Mouse (Mus musculus): ENCODE measurements at regions not wholly inside any gene's neighbourhood (a gene's known extent, or its start where the extent isn't known, plus 50 kb on each side); places are given as distances from the start of the nearest gene placed in this dataset.

DNA sequence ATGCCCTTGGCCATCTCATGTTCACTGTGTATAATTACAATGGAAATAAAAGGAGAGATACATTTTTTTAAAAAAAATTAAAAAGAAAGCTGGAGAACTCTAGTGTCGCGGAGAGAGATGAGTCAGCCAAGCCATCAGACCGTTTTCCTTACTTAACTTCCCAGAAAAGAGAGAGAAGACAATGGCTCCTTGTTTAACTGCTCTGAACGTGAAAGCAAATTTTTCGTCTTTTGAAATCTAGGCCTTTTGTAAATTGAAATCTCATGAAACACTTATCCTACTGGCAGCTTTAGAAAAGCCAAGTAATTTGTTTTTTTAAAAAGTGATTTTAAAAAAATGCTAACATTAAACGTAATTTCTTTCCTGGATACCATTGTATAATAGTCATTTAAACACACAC, 89.7 kb upstream of the Runx1 start:
- Histone ChIP-seq H3K9ac (no peak overlapping the region), H3K27me3 (no peaks in the 10 kb centered on the region), H3K4me1 (no peaks in the 10 kb centered on the region), H3K36me3 (replicated peaks) (no peaks in the 10 kb centered on the region), H3K4me2 (no peak overlapping the region), H3K9me3 (no peaks in the 10 kb centered on the region), H3K27ac (no peak overlapping the region), H3K4me3 (replicated peaks) (no peak overlapping the region)
- ATAC-seq (ENCODE audit: low FRiP score): no peak
- WGBS: 60% methylated on average over 6 of the region's 6 CpGs

DNA sequence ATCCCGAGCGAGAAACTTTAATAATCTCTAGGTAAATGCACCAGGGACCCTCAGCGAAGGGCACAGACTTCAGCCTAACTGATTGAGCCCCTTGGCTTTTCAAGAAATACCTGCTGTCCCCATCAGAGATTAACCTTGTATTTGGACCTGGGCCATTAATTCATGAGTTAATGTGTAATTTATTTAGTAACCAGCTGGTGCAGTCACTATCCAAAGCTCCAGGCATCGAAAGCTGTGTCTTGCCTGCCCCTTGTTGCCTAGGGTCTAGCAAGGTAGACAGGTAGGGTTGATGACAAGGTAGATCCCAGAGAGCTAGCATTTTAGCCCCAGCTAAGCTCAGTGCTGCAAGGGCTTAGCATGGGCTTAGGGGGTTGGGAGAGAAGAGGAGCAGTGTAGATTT, 80.9 kb upstream of the Runx1 start:
- Histone ChIP-seq H3K4me3 (replicated peaks) (no peak overlapping the region), H3K9ac (no peak overlapping the region), H3K4me2 (no peak overlapping the region), H3K27me3 (no peaks in the 10 kb centered on the region), H3K36me3 (replicated peaks) (no peaks in the 10 kb centered on the region), H3K4me1 (peaks cover 7% of the 10 kb centered on the region; the same call in 1 of the 2 replicates), H3K27ac (no peak overlapping the region), H3K9me3 (no peaks in the 10 kb centered on the region)
- 88% methylated on average over 4 of the region's 4 CpGs for WGBS
- ATAC-seq (ENCODE audit: low FRiP score): no peak

DNA sequence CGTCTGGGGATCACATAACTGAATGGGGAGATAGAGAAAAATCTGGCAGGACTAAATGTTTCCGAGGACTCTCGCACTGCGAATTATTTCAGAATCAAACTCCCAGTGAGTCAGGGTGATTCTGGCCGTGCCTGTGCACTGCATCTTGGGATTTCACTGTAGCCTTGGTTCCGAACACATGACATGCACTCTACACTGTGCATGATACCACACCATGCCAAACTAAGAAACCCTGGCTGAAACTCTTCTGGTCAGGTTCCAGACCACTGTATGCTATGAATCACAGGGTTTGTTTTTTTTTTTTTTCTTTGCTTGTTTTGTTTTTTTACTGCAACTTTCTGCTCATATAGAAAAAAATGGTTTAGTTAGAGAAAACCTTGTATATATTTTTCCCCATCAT, 79.7 kb upstream of the Runx1 start:
- no peaks in the 10 kb centered on the region for H3K9me3 ChIP-seq
- no peak overlapping the region for H3K9ac ChIP-seq
- no peak overlapping the region for H3K4me3 ChIP-seq (replicated peaks)
- peaks cover 7% of the 10 kb centered on the region; the same call in 1 of the 2 replicates for H3K4me1 ChIP-seq
- H3K27ac ChIP-seq: no peak overlapping the region
- H3K4me2 ChIP-seq: no peak overlapping the region
- no peaks in the 10 kb centered on the region for H3K27me3 ChIP-seq
- ATAC-seq (ENCODE audit: low FRiP score): no peak
- no peaks in the 10 kb centered on the region for H3K36me3 ChIP-seq (replicated peaks)
- 94% methylated on average over 6 of the region's 6 CpGs for WGBS

DNA sequence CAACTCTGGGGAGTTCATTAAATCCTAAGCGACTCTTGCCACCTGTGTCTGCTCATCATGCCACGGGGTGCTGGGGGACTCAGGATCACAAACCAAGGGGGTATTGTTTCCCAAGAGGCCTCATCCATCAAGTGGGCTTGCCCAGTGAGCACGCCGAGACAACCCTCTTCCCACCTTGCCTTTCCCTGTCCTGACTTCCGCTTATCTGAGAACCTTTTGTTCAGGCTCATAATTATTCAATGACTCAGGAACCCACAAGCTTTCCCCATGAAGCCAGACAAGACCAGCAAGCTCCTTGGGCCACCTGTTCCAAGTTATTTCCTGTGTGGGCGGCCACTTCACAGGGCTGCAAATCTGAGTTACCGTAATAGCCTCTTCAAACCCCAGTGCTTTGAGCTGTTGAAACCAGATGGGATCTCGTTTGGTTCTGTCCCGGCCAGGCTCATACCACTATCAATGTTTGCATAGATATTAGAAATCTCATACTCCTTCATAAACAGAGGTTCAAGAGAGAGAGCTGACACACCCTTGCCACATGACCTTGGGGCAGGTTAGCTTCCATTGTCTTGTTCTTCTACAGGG, 78.0 kb upstream of the Runx1 start:
- H3K9ac ChIP-seq: no peak overlapping the region
- H3K4me1 ChIP-seq: peaks cover 7% of the 10 kb centered on the region; the same call in 1 of the 2 replicates
- no peak for ATAC-seq (ENCODE audit: low FRiP score)
- H3K4me2 ChIP-seq: no peak overlapping the region
- H3K4me3 ChIP-seq (replicated peaks): no peak overlapping the region
- 88% methylated on average over 9 of the region's 9 CpGs for WGBS
- H3K9me3 ChIP-seq: no peaks in the 10 kb centered on the region
- H3K36me3 ChIP-seq (replicated peaks): no peaks in the 10 kb centered on the region
- no peaks in the 10 kb centered on the region for H3K27me3 ChIP-seq
- H3K27ac ChIP-seq: no peak overlapping the region

DNA sequence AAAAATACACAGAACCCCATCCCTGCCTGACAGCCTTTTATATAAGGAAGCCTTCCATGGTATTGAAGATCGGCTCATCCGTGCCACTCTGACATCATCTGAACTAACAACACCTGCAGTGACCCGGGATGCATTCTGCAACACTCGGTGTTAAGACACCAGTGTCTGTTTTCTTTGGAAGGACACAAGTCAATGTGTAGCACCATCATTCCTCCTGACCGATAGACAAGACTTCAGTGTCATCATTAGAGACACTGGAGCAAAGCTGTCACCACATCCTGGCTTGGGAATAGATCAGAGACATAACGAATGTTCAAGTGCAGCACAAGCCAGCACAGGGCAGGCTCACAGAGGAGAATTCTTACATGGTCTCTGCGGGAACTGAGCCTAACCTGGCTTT, 77.5 kb upstream of the Runx1 start:
- peaks cover 7% of the 10 kb centered on the region; the same call in 1 of the 2 replicates for H3K4me1 ChIP-seq
- no peaks in the 10 kb centered on the region for H3K9me3 ChIP-seq
- no peak overlapping the region for H3K9ac ChIP-seq
- no peaks in the 10 kb centered on the region for H3K36me3 ChIP-seq (replicated peaks)
- ATAC-seq (ENCODE audit: low FRiP score): no peak
- H3K4me3 ChIP-seq (replicated peaks): no peak overlapping the region
- H3K27me3 ChIP-seq: no peaks in the 10 kb centered on the region
- H3K4me2 ChIP-seq: no peak overlapping the region
- no peak overlapping the region for H3K27ac ChIP-seq
- WGBS: 92% methylated on average over 7 of the region's 7 CpGs

DNA sequence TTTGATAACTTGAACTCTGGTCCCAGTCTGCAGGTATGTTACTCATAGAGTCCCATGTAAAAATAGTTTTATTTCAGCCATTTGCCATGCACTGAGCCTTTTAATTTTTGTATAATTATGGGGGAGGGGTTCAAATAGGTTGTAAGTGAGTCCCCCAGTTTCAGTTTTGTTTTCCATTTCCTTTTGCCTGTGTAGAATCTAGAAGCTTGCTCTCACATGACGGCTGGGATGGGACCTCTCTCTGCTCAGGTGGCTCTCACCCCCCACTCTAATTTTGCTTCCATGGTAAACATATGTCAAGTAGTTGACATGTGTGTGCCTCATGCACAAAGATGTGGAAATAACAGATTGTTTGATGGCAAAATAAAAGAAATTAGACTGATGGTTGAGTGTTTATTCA, 73.8 kb upstream of the Runx1 start:
- Histone ChIP-seq H3K9ac (no peak overlapping the region), H3K27me3 (no peaks in the 10 kb centered on the region), H3K4me2 (no peak overlapping the region), H3K4me1 (no peaks in the 10 kb centered on the region), H3K9me3 (no peaks in the 10 kb centered on the region), H3K27ac (no peak overlapping the region), H3K4me3 (replicated peaks) (no peak overlapping the region), H3K36me3 (replicated peaks) (no peaks in the 10 kb centered on the region)
- WGBS: 74% methylated on average over 1 of the region's 1 CpGs
- no peak for ATAC-seq (ENCODE audit: low FRiP score)

DNA sequence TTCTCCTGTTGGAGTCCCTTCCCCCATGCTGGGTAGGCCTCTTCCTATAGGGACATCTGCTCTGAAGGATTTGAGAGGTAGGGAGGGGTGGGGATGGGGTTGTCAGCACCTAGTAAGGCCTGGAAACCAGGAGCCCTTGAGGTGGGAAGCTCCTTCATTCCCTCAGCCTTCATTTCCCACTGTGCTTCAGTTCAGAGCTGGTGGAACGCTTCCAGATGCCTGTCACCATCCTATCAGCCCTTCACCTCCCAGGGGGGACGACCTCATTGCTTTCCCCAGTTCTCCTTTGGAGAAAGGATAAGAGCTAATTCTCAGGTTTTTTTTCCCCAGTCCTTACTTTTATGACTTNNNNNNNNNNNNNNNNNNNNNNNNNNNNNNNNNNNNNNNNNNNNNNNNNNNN, 65.8 kb upstream of the Runx1 start:
- Histone ChIP-seq H3K36me3 (replicated peaks) (no peaks in the 10 kb centered on the region), H3K4me1 (no peaks in the 10 kb centered on the region), H3K4me2 (no peak overlapping the region), H3K27ac (no peak overlapping the region), H3K27me3 (no peaks in the 10 kb centered on the region), H3K9ac (no peak overlapping the region), H3K9me3 (no peaks in the 10 kb centered on the region), H3K4me3 (replicated peaks) (no peak overlapping the region)
- 55% methylated on average over 2 of the region's 2 CpGs for WGBS
- no peak for ATAC-seq (ENCODE audit: low FRiP score)

DNA sequence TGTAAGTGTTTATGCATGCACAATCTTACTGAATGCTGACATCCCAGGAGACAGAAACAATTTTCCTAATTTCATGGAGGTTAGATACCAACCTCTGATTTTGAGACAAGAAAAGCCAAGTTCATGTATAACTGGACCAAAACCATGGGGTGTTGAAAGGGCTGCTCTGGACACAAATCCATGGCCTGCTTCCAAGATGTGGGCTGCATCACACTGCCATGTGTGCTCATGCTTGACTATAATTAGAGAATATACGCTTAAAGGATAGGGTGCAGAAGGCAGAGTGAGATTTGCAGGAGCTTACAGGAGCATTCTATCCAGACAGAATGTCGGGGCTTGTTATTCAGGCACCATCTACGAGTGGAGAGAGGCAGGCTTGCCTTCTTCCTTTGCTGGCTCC, 64.8 kb upstream of the Runx1 start:
- no peak for ATAC-seq (ENCODE audit: low FRiP score)
- no peak overlapping the region for H3K4me3 ChIP-seq (replicated peaks)
- 87% methylated on average over 3 of the region's 3 CpGs for WGBS
- no peak overlapping the region for H3K27ac ChIP-seq
- no peaks in the 10 kb centered on the region for H3K4me1 ChIP-seq
- no peaks in the 10 kb centered on the region for H3K27me3 ChIP-seq
- no peak overlapping the region for H3K9ac ChIP-seq
- no peak overlapping the region for H3K4me2 ChIP-seq
- H3K9me3 ChIP-seq: no peaks in the 10 kb centered on the region
- H3K36me3 ChIP-seq (replicated peaks): no peaks in the 10 kb centered on the region

DNA sequence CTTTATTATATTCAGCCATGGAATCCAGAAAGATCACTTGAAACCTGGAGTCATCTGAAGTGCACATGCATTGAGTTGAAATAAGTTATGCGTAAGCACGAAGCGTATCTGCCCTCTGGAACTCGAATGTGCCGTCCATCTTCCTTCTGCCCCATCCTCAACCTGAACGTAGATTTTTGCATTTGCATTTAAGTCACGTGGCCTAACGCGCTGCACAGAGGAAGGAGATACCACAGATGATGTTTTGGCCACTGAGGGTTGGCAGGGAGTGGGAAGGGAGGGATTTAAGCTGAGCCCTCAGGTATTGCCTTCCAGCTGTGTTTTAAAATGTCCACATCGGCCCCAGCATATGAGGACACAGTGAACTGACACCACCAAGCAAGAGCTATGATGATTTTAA, 63.6 kb upstream of the Runx1 start:
- no peaks in the 10 kb centered on the region for H3K4me1 ChIP-seq
- H3K9me3 ChIP-seq: no peaks in the 10 kb centered on the region
- 94% methylated on average over 10 of the region's 10 CpGs for WGBS
- ATAC-seq (ENCODE audit: low FRiP score): no peak
- no peak overlapping the region for H3K4me3 ChIP-seq (replicated peaks)
- H3K4me2 ChIP-seq: no peak overlapping the region
- no peak overlapping the region for H3K9ac ChIP-seq
- no peaks in the 10 kb centered on the region for H3K27me3 ChIP-seq
- H3K27ac ChIP-seq: no peak overlapping the region
- H3K36me3 ChIP-seq (replicated peaks): no peaks in the 10 kb centered on the region

DNA sequence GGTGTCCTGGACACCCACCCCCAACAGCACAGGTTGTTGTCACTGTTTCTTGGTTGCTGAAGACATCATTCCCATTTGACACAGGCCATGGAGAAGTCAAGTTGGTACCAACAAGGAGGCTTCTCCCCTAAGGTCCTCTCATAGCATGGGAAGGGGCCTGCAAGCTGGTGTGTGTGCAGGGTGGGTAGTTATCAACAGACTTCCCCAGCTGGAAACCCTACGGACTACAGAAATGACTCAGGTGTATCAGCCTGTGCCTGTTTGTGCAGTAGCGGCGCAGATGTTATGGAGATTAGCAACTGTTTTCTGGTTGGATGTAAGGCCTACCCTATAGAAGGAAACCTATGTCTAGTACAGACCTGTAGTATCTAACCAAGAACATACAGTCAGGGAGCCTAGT, 60.3 kb upstream of the Runx1 start:
- 98% methylated on average over 3 of the region's 3 CpGs for WGBS
- H3K4me2 ChIP-seq: no peak overlapping the region
- H3K27me3 ChIP-seq: no peaks in the 10 kb centered on the region
- no peak overlapping the region for H3K27ac ChIP-seq
- no peak overlapping the region for H3K4me3 ChIP-seq (replicated peaks)
- no peaks in the 10 kb centered on the region for H3K36me3 ChIP-seq (replicated peaks)
- no peaks in the 10 kb centered on the region for H3K9me3 ChIP-seq
- H3K4me1 ChIP-seq: no peaks in the 10 kb centered on the region
- no peak overlapping the region for H3K9ac ChIP-seq
- no peak for ATAC-seq (ENCODE audit: low FRiP score)

DNA sequence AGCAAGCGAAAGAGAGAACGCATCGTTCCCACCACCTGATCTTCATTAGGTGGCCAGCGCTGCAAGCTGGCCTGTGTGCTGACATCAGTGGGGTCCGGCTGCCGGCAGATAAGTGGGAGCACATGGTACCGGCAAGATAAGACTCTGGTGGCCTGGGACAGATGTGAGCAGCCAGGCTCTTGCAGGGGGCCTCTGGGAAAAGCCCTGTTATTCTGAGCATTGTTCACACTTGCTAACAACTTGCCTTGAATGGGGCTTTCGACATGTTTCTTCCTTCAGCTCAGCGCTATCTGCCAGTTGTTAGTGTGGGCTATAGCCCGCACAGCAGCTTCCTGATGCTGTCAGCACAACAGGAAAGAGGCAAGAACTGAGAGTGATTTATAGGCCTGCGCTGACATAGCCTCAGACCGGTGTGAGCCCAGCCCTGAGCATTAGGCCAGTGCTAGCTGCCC, 57.9 kb upstream of the Runx1 start:
- H3K9ac ChIP-seq: no peak overlapping the region
- H3K27ac ChIP-seq: no peak overlapping the region

DNA sequence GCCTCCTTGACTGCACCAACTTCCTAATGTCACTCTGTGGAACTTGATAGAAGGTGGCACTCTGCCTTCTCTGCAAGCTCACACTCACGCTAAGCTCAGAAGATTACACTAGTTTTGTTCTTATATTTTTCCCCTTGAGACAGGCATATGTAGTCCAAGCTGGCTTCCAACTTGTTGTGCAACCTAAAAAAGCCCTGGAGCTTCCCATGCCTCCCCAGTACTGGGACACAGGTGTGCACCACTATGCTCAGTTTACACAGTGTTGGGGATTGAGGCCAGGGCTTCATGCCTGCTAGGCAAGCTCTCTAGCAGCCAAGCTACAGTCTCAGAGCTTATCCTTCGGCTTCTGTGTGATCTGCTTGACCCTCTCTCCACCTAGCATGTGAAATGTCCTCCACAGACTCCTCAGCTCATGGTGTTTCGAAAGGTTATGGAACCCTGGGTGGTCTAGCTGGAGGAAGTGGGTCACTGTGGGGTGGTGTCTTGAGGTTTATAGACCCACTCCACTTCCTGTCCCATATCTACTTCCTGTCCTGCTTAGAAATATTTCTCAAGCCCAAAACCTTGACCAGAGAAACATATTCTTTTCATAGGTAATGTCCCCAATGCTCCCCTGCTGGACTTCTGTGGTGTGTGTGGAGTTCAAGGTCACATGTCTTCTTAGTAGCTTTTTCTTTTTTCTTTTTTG, 54.6 kb upstream of the Runx1 start:
- Histone ChIP-seq H3K9me3 (no peaks in the 10 kb centered on the region), H3K4me1 (no peaks in the 10 kb centered on the region), H3K4me2 (no peak overlapping the region), H3K36me3 (replicated peaks) (no peaks in the 10 kb centered on the region), H3K27me3 (no peaks in the 10 kb centered on the region), H3K4me3 (replicated peaks) (no peak overlapping the region), H3K9ac (no peak overlapping the region), H3K27ac (no peak overlapping the region)
- no peak for ATAC-seq (ENCODE audit: low FRiP score)
- WGBS: 84% methylated on average over 3 of the region's 3 CpGs

More for the DNA sequence above, 57.9 kb upstream of the Runx1 start:
- 85% methylated on average over 12 of the region's 12 CpGs for WGBS
- Histone ChIP-seq H3K27me3 (no peaks in the 10 kb centered on the region), H3K36me3 (replicated peaks) (no peaks in the 10 kb centered on the region), H3K4me1 (no peaks in the 10 kb centered on the region), H3K9me3 (no peaks in the 10 kb centered on the region), H3K4me2 (no peak overlapping the region), H3K4me3 (replicated peaks) (no peak overlapping the region)
- ATAC-seq (ENCODE audit: low FRiP score): no peak

DNA sequence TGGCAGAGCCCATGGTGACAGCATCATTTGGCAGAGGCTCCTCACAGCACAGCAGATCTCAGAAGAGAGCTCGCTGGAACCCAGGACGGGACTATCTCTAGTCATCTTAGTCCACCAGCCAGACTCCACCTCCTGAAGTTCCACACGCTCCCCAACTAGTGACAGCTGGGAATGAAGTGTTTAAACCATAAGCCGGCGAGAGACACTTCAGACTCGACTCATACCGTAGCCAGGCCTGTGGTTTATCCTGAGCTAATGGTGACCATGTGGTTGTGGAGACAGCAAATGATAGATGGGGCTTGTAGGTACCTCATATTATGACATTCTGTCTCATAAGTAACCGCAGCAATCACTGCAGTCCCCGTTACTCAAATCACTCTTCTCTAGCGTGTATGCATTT, 52.1 kb upstream of the Runx1 start:
- no peaks in the 10 kb centered on the region for H3K27me3 ChIP-seq
- no peak overlapping the region for H3K27ac ChIP-seq
- H3K36me3 ChIP-seq (replicated peaks): no peaks in the 10 kb centered on the region
- no peak overlapping the region for H3K9ac ChIP-seq
- no peaks in the 10 kb centered on the region for H3K4me1 ChIP-seq
- whole genome bisulfite sequencing: 86% methylated on average over 10 of the region's 10 CpGs
- no peak for ATAC-seq (ENCODE audit: low FRiP score)
- no peak overlapping the region for H3K4me3 ChIP-seq (replicated peaks)
- H3K4me2 ChIP-seq: no peak overlapping the region
- H3K9me3 ChIP-seq: 0 out of 2 replicates have a peak, but pooled peaks cover 3% of the 10 kb centered on the region
